Mouse (Mus musculus): ENCODE measurements around the gene Irf7.
A peak's percentile ranks its signal among the peaks of the same experiment; 100 is the strongest.

The Irf7 gene

GRCm38 (mm10) chr7:141220377-141220776, 45.9 kb downstream of the Irf7 start:
- DNase-seq (ENCODE audit: low read depth, low spot score): no peak

GRCm38 (mm10) chr7:141219558-141220099, 46.7 kb downstream of the Irf7 start:
- no peak for DNase-seq (ENCODE audit: low read depth, low spot score)

- DNase-seq (ENCODE audit: low read depth, low spot score): no peak
These were observed 47.6 kb downstream of the Irf7 start for GRCm38 (mm10) chr7:141218557-141219133.

- no peak for DNase-seq (ENCODE audit: low read depth, low spot score)
These were observed 48.1 kb downstream of the Irf7 start for GRCm38 (mm10) chr7:141218141-141218540.

- DNase-seq (ENCODE audit: low read depth, low spot score): no peak
These were observed 48.8 kb downstream of the Irf7 start for GRCm38 (mm10) chr7:141217343-141218013.

GRCm38 (mm10) chr7:141216894-141217293, 49.4 kb downstream of the Irf7 start:
- DNase-seq (ENCODE audit: low read depth, low spot score): no peak

GRCm38 (mm10) chr7:141215880-141216733, 50.2 kb downstream of the Irf7 start:
- DNase-seq (ENCODE audit: low read depth, low spot score): no peak

- peak; percentile 72 for DNase-seq (ENCODE audit: low read depth, low spot score)
These were observed 51.0 kb downstream of the Irf7 start, which contains the start of gene Rassf7 for GRCm38 (mm10) chr7:141215101-141215879. Rassf7 (plus strand) TSS chr7:141215860.

- DNase-seq (ENCODE audit: low read depth, low spot score): no peak
These were observed 52.0 kb downstream of the Irf7 start for GRCm38 (mm10) chr7:141214310-141214709.

GRCm38 (mm10) chr7:141213605-141214235, 52.6 kb downstream of the Irf7 start, which contains the start of gene Lmntd2:
Lmntd2 (minus strand) TSS chr7:141214080.
- DNase-seq (ENCODE audit: low read depth, low spot score): no peak

- no peak for DNase-seq (ENCODE audit: low read depth, low spot score)
These were observed 53.1 kb downstream of the Irf7 start for GRCm38 (mm10) chr7:141213133-141213532.

Measured in skeletal muscle tissue, adult 2 months (tissue).